Mouse (Mus musculus) C2C12 (cell line): ENCODE results near the gene Hist1h2ai. TPM values are rescaled to one million over a fixed set of nuclear protein-coding genes. Genes with fewer than 3 reads are reported as not detected.
"Not testable (repeated sequence)": the region's sequence is repeated elsewhere in the genome, so short reads cannot be mapped to it uniquely, and the experiment has no call there.

Experiments used
- H3K27me3 ChIP-seq: one replicate; pipeline ENCODE4 v1.6.1; 2011; ENCODE audit not compliant: control insufficient read depth, insufficient read depth, insufficient read length
- H3K36me3 ChIP-seq: one replicate; pipeline ENCODE4 v1.6.1; 2011; ENCODE audit not compliant: control insufficient read depth, insufficient read depth
- H3K4me3 ChIP-seq: one replicate; pipeline ENCODE4 v1.5.1; 2011; ENCODE audit warnings: mild to moderate bottlenecking, control low read depth; ENCODE audit not compliant: poor library complexity, insufficient read depth, severe bottlenecking
- H3K79me2 ChIP-seq: one replicate; pipeline ENCODE4 v1.6.1; 2011; ENCODE audit not compliant: control insufficient read depth, insufficient read depth
- H3K79me3 ChIP-seq: one replicate; pipeline ENCODE4 v1.6.1; 2011; ENCODE audit warnings: low read depth, control low read depth
- H3ac ChIP-seq: one replicate; pipeline ENCODE3; 2011; ENCODE audit warnings: low read depth; ENCODE audit not compliant: control insufficient read depth, insufficient read length
- CEBPB ChIP-seq: IDR thresholded peaks from one replicate; pipeline ENCODE4 v1.6.1; 2011; ENCODE audit warnings: low read depth, mild to moderate bottlenecking, control low read depth, moderate library complexity
- CTCF ChIP-seq: IDR thresholded peaks from one replicate; pipeline ENCODE4 v1.5.1; 2011; ENCODE audit not compliant: control insufficient read depth, insufficient read depth, insufficient read length
- FOSL1 ChIP-seq: IDR thresholded peaks from one replicate; pipeline ENCODE4 v1.8.0; 2011; ENCODE audit warnings: mild to moderate bottlenecking, low read length; ENCODE audit not compliant: poor library complexity, insufficient read depth, severe bottlenecking
- MAX ChIP-seq: IDR thresholded peaks from one replicate; pipeline ENCODE4 v1.6.1; 2011; ENCODE audit warnings: mild to moderate bottlenecking, control low read depth
- MYOD1 ChIP-seq: IDR thresholded peaks from one replicate; pipeline ENCODE4 v1.6.1; 2011; ENCODE audit warnings: low read depth; ENCODE audit not compliant: control insufficient read depth, insufficient read length
- MYOG ChIP-seq: IDR thresholded peaks from one replicate; pipeline ENCODE4 v1.6.1; 2011; ENCODE audit not compliant: control insufficient read depth, insufficient read length; ENCODE audit errors: extremely low read depth
- USF1 ChIP-seq: IDR thresholded peaks from one replicate; pipeline ENCODE4 v1.6.1; 2011; ENCODE audit warnings: low read depth, mild to moderate bottlenecking, control low read depth, moderate library complexity
- polyA plus RNA-seq: library from polyadenylated mRNA; unstranded; fragments of >200 nt; fragmentation: generic; extraction: Trizol; gene quantifications from one replicate; pipeline ENCODE4 v1.2.1, GENCODE M21; 2012; ENCODE audit warnings: missing spikeins

The Hist1h2ai gene
- polyA plus RNA-seq, 1 experiment, result 15.6 TPM

- H3K36me3 ChIP-seq, H3K79me3 ChIP-seq, H3K27me3 ChIP-seq: not testable (repeated sequence)
- peak within 1 kb of the TSS; percentile 31 for H3K4me3 ChIP-seq
- TF ChIP-seq CEBPB, result peak; percentile 18
- H3ac ChIP-seq, result peak within 1 kb of the TSS; percentile 82
- H3K79me2 ChIP-seq, result peaks cover 28% of the 10 kb centered on the region
Observed at GRCm38 (mm10) chr13:21750159-21751017, 34.2 kb downstream of the Hist1h2ai start, which contains the start of gene Hist1h4k. Gene Hist1h4k, minus strand, starts transcription at chr13:21750505.

DNA sequence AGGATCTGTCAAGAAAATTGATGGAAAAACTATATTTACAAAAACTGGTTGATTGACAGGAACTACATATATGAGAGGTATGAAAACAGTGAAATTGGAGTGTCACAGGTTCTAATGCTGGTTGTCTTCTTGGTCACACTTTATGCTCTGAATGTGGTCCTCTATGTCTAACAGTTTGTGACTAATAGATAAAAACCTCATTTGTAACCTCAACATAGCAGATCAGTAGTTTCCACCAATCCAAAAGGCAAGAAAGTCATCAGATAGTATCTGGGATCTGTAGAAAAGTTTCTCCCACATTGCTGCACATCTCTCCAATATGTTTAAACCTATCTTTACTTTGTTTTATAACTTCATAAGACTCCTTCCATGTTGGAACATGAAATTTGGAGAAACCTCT lies 35.2 kb downstream of the Hist1h2ai start:
- H3K79me3 ChIP-seq, result peaks cover 9% of the 10 kb centered on the region
- no peaks in the 10 kb centered on the region for H3K27me3 ChIP-seq
- peaks cover 28% of the 10 kb centered on the region for H3K79me2 ChIP-seq
- H3K36me3 ChIP-seq, result peaks cover 3% of the 10 kb centered on the region
- H3K4me3 ChIP-seq, result no peak overlapping the region
- TF ChIP-seq MYOG (no peak), CTCF (no peak), FOSL1 (no peak), MAX (no peak), CEBPB (no peak), USF1 (no peak), MYOD1 (no peak)
- H3ac ChIP-seq, result no peak overlapping the region

GRCm38 (mm10) chr13:21751827-21752226 lies 35.6 kb downstream of the Hist1h2ai start:
- H3K79me3 ChIP-seq, result peaks cover 9% of the 10 kb centered on the region
- H3K4me3 ChIP-seq, result no peak overlapping the region
- H3K27me3 ChIP-seq, result no peaks in the 10 kb centered on the region
- peaks cover 28% of the 10 kb centered on the region for H3K79me2 ChIP-seq
- H3ac ChIP-seq, result no peak overlapping the region
- H3K36me3 ChIP-seq, result peaks cover 3% of the 10 kb centered on the region
- no peak for TF ChIP-seq FOSL1
- TF ChIP-seq CTCF, result no peak
- peak; percentile 33 for TF ChIP-seq CEBPB
- no peak for TF ChIP-seq MYOD1
- TF ChIP-seq USF1, result no peak

- Histone ChIP-seq H3K79me2 (peaks cover 23% of the 10 kb centered on the region), H3K4me3 (no peak overlapping the region), H3K27me3 (no peaks in the 10 kb centered on the region), H3K79me3 (peaks cover 9% of the 10 kb centered on the region), H3K36me3 (peaks cover 2% of the 10 kb centered on the region), H3ac (peak overlapping the region; percentile 8)
- TF ChIP-seq CTCF, result no peak
- no peak for TF ChIP-seq USF1
- no peak for TF ChIP-seq MAX
- no peak for TF ChIP-seq MYOD1
- TF ChIP-seq FOSL1, result no peak
- no peak for TF ChIP-seq CEBPB
- no peak for TF ChIP-seq MYOG
Observed at GRCm38 (mm10) chr13:21752356-21752755, 36.1 kb downstream of the Hist1h2ai start.

DNA sequence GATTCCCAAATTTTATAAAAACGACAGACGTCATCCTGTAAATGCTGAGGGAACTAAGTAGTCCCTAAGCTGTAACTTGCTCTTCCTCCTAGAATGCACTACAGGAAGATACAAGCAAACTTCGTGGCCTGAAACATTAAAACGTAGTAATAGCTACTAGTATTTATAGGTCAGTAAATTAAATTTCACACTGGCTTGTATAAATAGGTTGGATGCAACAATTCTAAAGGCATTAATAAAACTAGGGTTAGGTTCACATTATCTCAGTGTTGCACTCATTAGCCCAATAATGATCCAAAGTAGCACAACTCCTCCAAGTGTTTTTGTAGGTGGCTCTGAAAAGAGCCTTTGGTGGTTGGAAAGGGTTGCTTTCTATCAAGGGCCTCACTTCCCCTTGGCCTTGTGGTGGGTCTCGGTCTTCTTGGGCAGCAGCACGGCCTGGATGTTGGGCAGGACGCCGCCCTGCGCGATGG lies 36.9 kb downstream of the Hist1h2ai start:
- peak overlapping the region; percentile 16 for H3K4me3 ChIP-seq
- peaks cover 19% of the 10 kb centered on the region for H3K79me2 ChIP-seq
- peak; percentile 4 for TF ChIP-seq USF1
- TF ChIP-seq FOSL1, result no peak
- no peak for TF ChIP-seq MYOD1
- no peak for TF ChIP-seq CEBPB
- no peaks in the 10 kb centered on the region for H3K36me3 ChIP-seq
- H3ac ChIP-seq, result peak overlapping the region; percentile 61
- no peaks in the 10 kb centered on the region for H3K27me3 ChIP-seq
- peaks cover 8% of the 10 kb centered on the region for H3K79me3 ChIP-seq

DNA sequence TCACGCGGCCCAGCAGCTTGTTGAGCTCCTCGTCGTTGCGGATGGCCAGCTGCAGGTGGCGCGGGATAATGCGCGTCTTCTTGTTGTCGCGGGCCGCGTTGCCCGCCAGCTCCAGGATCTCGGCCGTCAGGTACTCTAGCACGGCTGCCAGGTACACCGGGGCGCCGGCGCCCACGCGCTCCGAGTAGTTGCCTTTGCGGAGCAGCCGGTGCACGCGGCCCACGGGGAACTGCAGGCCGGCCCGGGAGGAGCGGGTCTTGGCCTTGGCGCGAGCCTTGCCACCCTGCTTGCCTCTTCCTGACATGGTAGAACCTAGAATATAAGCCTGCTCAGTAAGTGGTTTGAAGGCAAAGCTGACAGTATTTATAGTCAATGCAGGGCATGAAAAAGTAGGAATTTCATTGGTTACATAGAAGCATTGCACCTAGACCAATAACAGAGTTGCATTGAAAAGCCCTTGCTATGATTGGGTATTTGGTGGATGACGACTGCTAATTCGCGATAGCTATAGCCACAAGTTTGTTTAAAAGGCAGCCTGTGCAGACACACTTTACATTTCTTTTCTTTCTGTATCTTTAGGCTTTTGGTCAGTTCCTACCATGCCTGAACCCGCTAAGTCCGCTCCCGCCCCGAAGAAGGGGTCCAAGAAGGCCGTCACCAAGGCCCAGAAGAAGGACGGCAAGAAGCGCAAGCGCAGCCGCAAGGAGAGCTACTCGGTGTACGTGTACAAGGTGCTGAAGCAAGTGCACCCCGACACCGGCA lies 37.5 kb downstream of the Hist1h2ai start, which contains the start of the genes Hist1h2ak and Hist1h2bn:
Hist1h2ak (minus strand) TSS at position 304 of the 762 bp plus-strand sequence.
Hist1h2bn (plus strand) TSS at position 600 of the 762 bp plus-strand sequence.
- H3K79me3 ChIP-seq, H3K36me3 ChIP-seq, H3K27me3 ChIP-seq: not testable (repeated sequence)
- Histone ChIP-seq H3ac (peak within 1 kb of the TSS; percentile 61), H3K79me2 (peaks cover 13% of the 10 kb centered on the region), H3K4me3 (peak within 1 kb of the TSS; percentile 25)
- TF ChIP-seq CEBPB, result peak; percentile 29

DNA sequence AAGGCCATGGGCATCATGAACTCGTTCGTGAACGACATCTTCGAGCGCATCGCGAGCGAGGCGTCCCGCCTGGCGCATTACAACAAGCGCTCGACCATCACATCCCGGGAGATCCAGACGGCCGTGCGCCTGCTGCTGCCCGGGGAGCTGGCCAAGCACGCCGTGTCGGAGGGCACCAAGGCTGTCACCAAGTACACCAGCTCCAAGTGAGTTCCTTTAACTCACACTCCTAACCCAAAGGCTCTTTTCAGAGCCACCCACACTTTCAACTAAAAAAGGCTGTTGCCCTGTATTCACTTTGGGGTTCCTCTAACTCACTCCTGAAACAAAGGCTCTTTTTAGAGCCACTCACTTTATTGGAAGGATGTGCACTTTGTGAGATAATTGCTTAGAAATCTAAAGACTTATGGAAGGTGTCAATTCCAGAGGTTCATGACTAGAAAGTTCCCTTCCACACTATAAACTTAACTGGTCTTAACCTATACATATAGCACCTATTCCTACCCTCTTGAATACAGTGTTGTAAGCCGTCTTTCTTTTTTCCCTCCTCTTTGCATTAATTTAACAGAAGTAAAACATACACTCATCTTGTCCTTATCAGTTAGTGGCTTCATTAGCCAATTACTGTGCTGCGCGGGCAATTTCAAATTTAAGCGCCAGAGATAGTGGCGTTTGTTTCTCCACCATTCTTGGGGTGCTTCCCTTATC lies 38.2 kb downstream of the Hist1h2ai start:
- H3K36me3 ChIP-seq, H3K79me3 ChIP-seq, H3K79me2 ChIP-seq, H3ac ChIP-seq, H3K27me3 ChIP-seq: not testable (repeated sequence)
- H3K4me3 ChIP-seq, result peak overlapping the region; percentile 25
